Mouse (Mus musculus): ENCODE measurements around the gene Ect2. TPM values are rescaled to one million over a fixed set of nuclear protein-coding genes. Genes with fewer than 3 reads are reported as not detected.

Ect2 gene
- polyA plus RNA-seq, 1 experiment, result 19.8 TPM

DNA sequence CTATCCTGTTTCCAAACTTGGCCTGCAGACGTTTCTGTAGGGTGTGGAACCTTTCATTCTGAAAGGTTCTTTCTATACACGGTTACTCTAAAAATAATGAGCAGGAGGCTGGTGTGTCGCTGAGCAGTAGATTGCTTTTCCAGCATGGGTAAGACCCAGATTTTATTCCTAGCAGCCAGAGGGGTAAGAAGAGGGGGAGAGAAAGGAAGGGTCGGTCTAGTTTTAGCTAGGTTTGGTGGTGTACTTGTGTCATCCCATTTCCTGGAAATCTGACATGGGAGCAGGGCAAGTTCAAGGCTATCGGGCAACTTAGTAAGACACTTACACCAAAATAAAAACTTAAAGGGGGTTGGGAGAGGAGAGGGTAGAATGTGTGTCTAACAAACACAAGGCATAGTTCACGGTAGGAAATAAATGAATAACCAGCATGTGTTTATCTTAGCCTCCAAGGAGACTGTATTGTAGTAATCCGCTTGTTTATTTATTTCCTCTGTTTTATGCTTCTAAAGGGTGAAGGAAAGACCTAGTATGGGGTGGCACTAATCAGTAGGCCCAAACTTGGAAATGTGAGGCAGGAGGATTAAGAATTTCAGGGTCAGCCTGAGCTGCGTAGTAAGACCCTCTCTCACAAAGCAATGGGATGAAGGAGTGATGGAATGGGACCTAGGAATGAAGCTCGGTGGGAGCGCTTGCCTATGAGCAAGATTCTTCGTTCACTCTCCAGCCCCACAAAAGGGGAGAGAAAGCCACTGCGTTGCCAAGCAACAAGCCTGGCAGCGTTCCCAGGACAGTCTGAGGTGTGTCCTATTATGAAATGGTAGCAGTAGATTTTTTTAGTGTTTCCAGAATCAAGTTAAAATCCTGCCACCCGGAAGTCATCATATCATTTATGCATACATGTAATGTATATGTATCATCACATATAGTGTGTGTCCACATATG lies 35.9 kb upstream of the Ect2 start:
- no peaks in the 10 kb centered on the region for H3K79me2 ChIP-seq (ENCODE audit: control insufficient read depth, insufficient read depth)
- TF ChIP-seq MYOG (IDR thresholded peaks at IDR 0.05; ENCODE audit: control insufficient read depth, extremely low read depth, insufficient read length), result no peak
- no peak for TF ChIP-seq CTCF (IDR thresholded peaks at IDR 0.05; ENCODE audit: control insufficient read depth, insufficient read depth, insufficient read length)
- no peak for TF ChIP-seq USF1 (IDR thresholded peaks at IDR 0.05; ENCODE audit: low read depth)
- TF ChIP-seq CEBPB (IDR thresholded peaks at IDR 0.05; ENCODE audit: low read depth), result no peak
- no peak for TF ChIP-seq MYOD1 (IDR thresholded peaks at IDR 0.05; ENCODE audit: control insufficient read depth, insufficient read length, low read depth)
- TF ChIP-seq MAX (IDR thresholded peaks at IDR 0.05), result no peak
- TF ChIP-seq FOSL1 (IDR thresholded peaks at IDR 0.05; ENCODE audit: insufficient read depth, low read length, poor library complexity, severe bottlenecking), result no peak
- H3K4me3 ChIP-seq (ENCODE audit: insufficient read depth, poor library complexity, severe bottlenecking), result no peak overlapping the region
- H3K27me3 ChIP-seq (ENCODE audit: control insufficient read depth, insufficient read depth, insufficient read length), result no peaks in the 10 kb centered on the region
- no peaks in the 10 kb centered on the region for H3K36me3 ChIP-seq (ENCODE audit: control insufficient read depth, insufficient read depth)
- H3K79me3 ChIP-seq (ENCODE audit: low read depth), result no peaks in the 10 kb centered on the region
- no peak overlapping the region for H3ac ChIP-seq (ENCODE audit: control insufficient read depth, insufficient read length, low read depth)

DNA sequence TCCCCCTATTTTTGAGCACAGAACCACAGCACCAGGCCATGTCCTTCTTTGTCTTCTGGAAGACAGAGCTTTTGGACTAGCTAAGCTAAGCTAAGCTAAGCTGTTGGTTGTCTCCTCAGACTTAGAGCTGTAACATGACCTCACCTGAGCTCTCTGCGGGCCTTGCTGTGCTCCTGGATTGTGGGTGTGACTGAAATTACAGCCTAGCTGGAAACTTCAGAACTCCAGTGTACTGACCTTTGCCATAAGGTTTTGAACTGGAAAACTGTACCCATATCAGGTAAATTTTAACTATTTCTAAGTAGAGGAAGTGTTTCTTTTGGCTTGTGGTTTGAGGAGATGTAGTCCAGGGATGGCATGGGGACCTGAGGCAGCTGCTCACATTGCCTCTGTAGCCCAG lies 34.7 kb upstream of the Ect2 start:
- no peak overlapping the region for H3ac ChIP-seq (ENCODE audit: control insufficient read depth, insufficient read length, low read depth)
- H3K79me2 ChIP-seq (ENCODE audit: control insufficient read depth, insufficient read depth), result no peaks in the 10 kb centered on the region
- no peak overlapping the region for H3K4me3 ChIP-seq (ENCODE audit: insufficient read depth, poor library complexity, severe bottlenecking)
- no peaks in the 10 kb centered on the region for H3K79me3 ChIP-seq (ENCODE audit: low read depth)
- H3K27me3 ChIP-seq (ENCODE audit: control insufficient read depth, insufficient read depth, insufficient read length), result no peaks in the 10 kb centered on the region
- no peaks in the 10 kb centered on the region for H3K36me3 ChIP-seq (ENCODE audit: control insufficient read depth, insufficient read depth)
- no peak for TF ChIP-seq CTCF (IDR thresholded peaks at IDR 0.05; ENCODE audit: control insufficient read depth, insufficient read depth, insufficient read length)
- no peak for TF ChIP-seq MYOD1 (IDR thresholded peaks at IDR 0.05; ENCODE audit: control insufficient read depth, insufficient read length, low read depth)
- no peak for TF ChIP-seq CEBPB (IDR thresholded peaks at IDR 0.05; ENCODE audit: low read depth)
- TF ChIP-seq MYOG (IDR thresholded peaks at IDR 0.05; ENCODE audit: control insufficient read depth, extremely low read depth, insufficient read length), result no peak
- TF ChIP-seq USF1 (IDR thresholded peaks at IDR 0.05; ENCODE audit: low read depth), result no peak
- no peak for TF ChIP-seq FOSL1 (IDR thresholded peaks at IDR 0.05; ENCODE audit: insufficient read depth, low read length, poor library complexity, severe bottlenecking)
- no peak for TF ChIP-seq MAX (IDR thresholded peaks at IDR 0.05)

DNA sequence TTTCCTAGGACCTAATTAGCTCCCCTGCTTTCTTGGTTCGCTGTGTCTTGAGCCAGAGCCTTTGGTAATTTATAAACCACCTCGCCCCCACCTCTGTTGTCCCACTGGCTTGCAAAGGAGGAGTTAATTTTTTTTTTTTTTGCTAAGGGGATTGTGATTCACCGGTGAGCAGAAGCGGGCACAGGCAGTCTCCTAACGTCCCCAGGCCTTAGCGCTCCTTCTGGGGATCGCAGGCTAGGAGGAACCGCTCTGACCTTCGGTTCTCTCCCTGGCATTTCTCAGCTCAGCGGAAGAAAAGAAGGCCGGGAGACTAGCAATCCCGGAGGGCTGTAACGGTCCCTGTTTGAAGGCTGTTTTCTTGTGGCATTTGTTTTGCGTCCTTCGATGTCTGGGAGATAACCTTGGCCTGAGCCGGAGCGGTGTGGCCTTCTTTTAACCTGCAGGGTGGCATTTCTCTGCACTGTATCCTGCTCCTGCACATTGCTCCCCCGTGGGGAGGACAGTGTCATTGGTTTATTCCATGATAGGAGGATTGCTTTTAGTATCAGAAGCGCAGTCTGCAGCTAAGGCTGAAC lies 30.0 kb upstream of the Ect2 start:
- TF ChIP-seq CTCF (IDR thresholded peaks at IDR 0.05; ENCODE audit: control insufficient read depth, insufficient read depth, insufficient read length), result no peak
- Histone ChIP-seq H3K79me3 (ENCODE audit: low read depth) (no peaks in the 10 kb centered on the region), H3K79me2 (ENCODE audit: control insufficient read depth, insufficient read depth) (no peaks in the 10 kb centered on the region), H3K27me3 (ENCODE audit: control insufficient read depth, insufficient read depth, insufficient read length) (no peaks in the 10 kb centered on the region), H3K36me3 (ENCODE audit: control insufficient read depth, insufficient read depth) (no peaks in the 10 kb centered on the region), H3ac (ENCODE audit: control insufficient read depth, insufficient read length, low read depth) (peak overlapping the region; percentile 71), H3K4me3 (ENCODE audit: insufficient read depth, poor library complexity, severe bottlenecking) (peak overlapping the region; percentile 55)

DNA sequence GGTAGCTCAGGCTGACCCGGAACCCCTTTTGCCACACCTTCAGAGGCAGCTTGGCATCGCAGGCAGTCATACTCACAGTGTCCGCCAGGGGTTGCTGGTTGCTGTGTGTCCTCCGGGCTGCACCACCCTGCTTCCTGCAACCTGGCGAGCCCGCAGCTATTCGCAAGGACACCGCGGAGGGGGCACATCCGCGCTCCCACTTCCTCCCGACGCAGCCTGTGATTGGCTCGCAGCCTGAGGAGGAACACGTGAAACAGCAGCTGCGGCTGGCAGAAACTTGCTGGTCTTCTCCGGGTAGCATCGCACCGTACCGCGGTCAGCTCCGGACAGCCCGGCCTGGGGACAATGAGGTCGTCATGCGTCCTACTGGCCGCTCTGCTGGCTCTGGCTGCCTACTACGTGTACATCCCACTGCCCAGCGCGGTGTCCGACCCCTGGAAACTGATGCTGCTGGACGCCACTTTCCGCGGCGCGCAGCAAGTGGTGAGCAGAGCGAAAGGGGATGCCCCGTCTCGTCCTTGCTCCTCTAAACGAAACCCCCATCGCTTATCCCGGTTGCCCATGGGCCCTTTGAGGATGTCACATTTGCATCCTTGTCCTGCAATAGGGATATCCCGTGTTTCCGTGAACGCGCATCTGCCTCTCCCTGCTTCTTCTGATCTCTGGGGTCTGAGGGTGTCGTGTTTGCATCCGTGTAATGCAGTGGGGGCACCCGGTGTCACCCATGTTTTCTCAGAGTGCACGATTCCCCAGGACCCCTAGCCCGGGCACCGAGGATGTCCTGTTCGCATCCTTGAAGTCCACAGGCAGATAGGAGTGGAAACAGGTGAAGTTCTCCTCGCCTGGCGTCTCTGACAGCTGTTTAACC lies 29.3 kb upstream of the Ect2 start, which contains the start of gene Nceh1:
Gene Nceh1, plus strand, starts transcription at position 233 of the 868 bp plus-strand sequence.
- Histone ChIP-seq H3K4me3 (ENCODE audit: insufficient read depth, poor library complexity, severe bottlenecking) (peak within 1 kb of the TSS; percentile 55), H3K36me3 (ENCODE audit: control insufficient read depth, insufficient read depth) (no peaks in the 10 kb centered on the region), H3K27me3 (ENCODE audit: control insufficient read depth, insufficient read depth, insufficient read length) (no peaks in the 10 kb centered on the region), H3K79me3 (ENCODE audit: low read depth) (no peaks in the 10 kb centered on the region), H3K79me2 (ENCODE audit: control insufficient read depth, insufficient read depth) (no peaks in the 10 kb centered on the region), H3ac (ENCODE audit: control insufficient read depth, insufficient read length, low read depth) (peak within 1 kb of the TSS; percentile 71)
- TF ChIP-seq CEBPB (IDR thresholded peaks at IDR 0.05; ENCODE audit: low read depth) (no peak), MYOD1 (IDR thresholded peaks at IDR 0.05; ENCODE audit: control insufficient read depth, insufficient read length, low read depth) (peak; percentile 55), FOSL1 (IDR thresholded peaks at IDR 0.05; ENCODE audit: insufficient read depth, low read length, poor library complexity, severe bottlenecking) (no peak), CTCF (IDR thresholded peaks at IDR 0.05; ENCODE audit: control insufficient read depth, insufficient read depth, insufficient read length) (peak; percentile 98), MAX (IDR thresholded peaks at IDR 0.05) (peak; percentile 83), USF1 (IDR thresholded peaks at IDR 0.05; ENCODE audit: low read depth) (peak; percentile 43), MYOG (IDR thresholded peaks at IDR 0.05; ENCODE audit: control insufficient read depth, extremely low read depth, insufficient read length) (no peak)

DNA sequence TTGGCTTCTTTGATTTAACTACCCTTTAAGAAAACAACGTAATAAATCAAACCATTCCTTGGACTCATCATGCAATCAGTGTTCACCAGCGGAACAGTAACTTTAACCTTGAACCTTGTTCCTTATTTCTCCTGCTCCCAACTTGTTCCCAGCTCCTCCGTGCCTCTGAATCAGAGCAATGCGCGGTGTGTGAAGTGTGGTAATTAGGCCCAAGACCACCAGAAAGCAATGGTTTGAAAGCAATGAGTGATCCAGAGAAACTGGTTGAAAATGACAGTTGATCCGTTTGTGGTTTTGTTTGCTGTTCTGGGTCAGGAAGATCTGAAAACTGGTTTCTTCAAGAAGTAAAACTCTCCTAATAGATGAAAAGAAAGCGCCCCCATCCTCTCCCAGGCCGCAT lies 26.0 kb upstream of the Ect2 start:
- TF ChIP-seq CTCF (IDR thresholded peaks at IDR 0.05; ENCODE audit: control insufficient read depth, insufficient read depth, insufficient read length), result no peak
- TF ChIP-seq USF1 (IDR thresholded peaks at IDR 0.05; ENCODE audit: low read depth), result no peak
- no peak for TF ChIP-seq FOSL1 (IDR thresholded peaks at IDR 0.05; ENCODE audit: insufficient read depth, low read length, poor library complexity, severe bottlenecking)
- TF ChIP-seq MYOD1 (IDR thresholded peaks at IDR 0.05; ENCODE audit: control insufficient read depth, insufficient read length, low read depth), result no peak
- no peak for TF ChIP-seq MYOG (IDR thresholded peaks at IDR 0.05; ENCODE audit: control insufficient read depth, extremely low read depth, insufficient read length)
- no peak for TF ChIP-seq CEBPB (IDR thresholded peaks at IDR 0.05; ENCODE audit: low read depth)
- no peak for TF ChIP-seq MAX (IDR thresholded peaks at IDR 0.05)
- no peaks in the 10 kb centered on the region for H3K79me3 ChIP-seq (ENCODE audit: low read depth)
- no peaks in the 10 kb centered on the region for H3K36me3 ChIP-seq (ENCODE audit: control insufficient read depth, insufficient read depth)
- no peak overlapping the region for H3ac ChIP-seq (ENCODE audit: control insufficient read depth, insufficient read length, low read depth)
- no peaks in the 10 kb centered on the region for H3K79me2 ChIP-seq (ENCODE audit: control insufficient read depth, insufficient read depth)
- no peaks in the 10 kb centered on the region for H3K27me3 ChIP-seq (ENCODE audit: control insufficient read depth, insufficient read depth, insufficient read length)
- no peak overlapping the region for H3K4me3 ChIP-seq (ENCODE audit: insufficient read depth, poor library complexity, severe bottlenecking)

All from C2C12 (cell line).